Mouse (Mus musculus) adrenal gland, postnatal 10 days (tissue): ENCODE data around the gene Zc3h7a. TPM values are rescaled to one million over a fixed set of nuclear protein-coding genes. Genes with fewer than 3 reads are reported as not detected.

Experiments
- DNase-seq: peaks from one replicate; pipeline ENCODE4 v3.0.0; 2021; ENCODE audit warnings: mixed read lengths
- total RNA-seq, 2 experiments: library from RNA; stranded (reverse); gene quantifications; 2 replicates each; pipeline ENCODE4 v1.2.3; 2021

The Zc3h7a gene
- total RNA-seq, 2 experiments from 2014 or later: 49.0 to 83.8 TPM

- DNase-seq: peak; percentile 100
These were observed 32.3 kb downstream of the Zc3h7a start for GRCm38 (mm10) chr16:11143706-11144483.

- DNase-seq: peak; percentile 100
These were observed 41.5 kb downstream of the Zc3h7a start, which contains the start of gene Txndc11 for GRCm38 (mm10) chr16:11134348-11135344. Txndc11 (minus strand) TSS chr16:11134650.

- peak; percentile 7 for DNase-seq
These were observed 42.5 kb downstream of the Zc3h7a start for GRCm38 (mm10) chr16:11133476-11134347.

GRCm38 (mm10) chr16:11132839-11133238 is 43.4 kb downstream of the Zc3h7a start:
- DNase-seq: no peak

- DNase-seq: no peak
These were observed 47.9 kb downstream of the Zc3h7a start for GRCm38 (mm10) chr16:11128301-11128700.

- DNase-seq: no peak
These were observed 50.8 kb downstream of the Zc3h7a start for GRCm38 (mm10) chr16:11125371-11125770.

GRCm38 (mm10) chr16:11124110-11124509 is 52.1 kb downstream of the Zc3h7a start:
- DNase-seq: no peak

- no peak for DNase-seq
These were observed 53.6 kb downstream of the Zc3h7a start for GRCm38 (mm10) chr16:11122625-11123024.

GRCm38 (mm10) chr16:11109198-11109740 is 66.9 kb downstream of the Zc3h7a start:
- no peak for DNase-seq

- DNase-seq: no peak
These were observed 71.3 kb downstream of the Zc3h7a start for GRCm38 (mm10) chr16:11104905-11105304.

GRCm38 (mm10) chr16:11097301-11097700 is 78.9 kb downstream of the Zc3h7a start:
- no peak for DNase-seq

- DNase-seq: no peak
These were observed 82.3 kb downstream of the Zc3h7a start for GRCm38 (mm10) chr16:11093717-11094386.

GRCm38 (mm10) chr16:11092523-11092922 is 83.7 kb downstream of the Zc3h7a start:
- no peak for DNase-seq

GRCm38 (mm10) chr16:11092061-11092460 is 84.1 kb downstream of the Zc3h7a start:
- DNase-seq: no peak

- no peak for DNase-seq
These were observed 85.2 kb downstream of the Zc3h7a start for GRCm38 (mm10) chr16:11090836-11091570.

- DNase-seq: no peak
These were observed 89.2 kb downstream of the Zc3h7a start for GRCm38 (mm10) chr16:11086856-11087588.
